8 mouse cellular contexts compared by ENCODE assay signal in the genomic region with DNA sequence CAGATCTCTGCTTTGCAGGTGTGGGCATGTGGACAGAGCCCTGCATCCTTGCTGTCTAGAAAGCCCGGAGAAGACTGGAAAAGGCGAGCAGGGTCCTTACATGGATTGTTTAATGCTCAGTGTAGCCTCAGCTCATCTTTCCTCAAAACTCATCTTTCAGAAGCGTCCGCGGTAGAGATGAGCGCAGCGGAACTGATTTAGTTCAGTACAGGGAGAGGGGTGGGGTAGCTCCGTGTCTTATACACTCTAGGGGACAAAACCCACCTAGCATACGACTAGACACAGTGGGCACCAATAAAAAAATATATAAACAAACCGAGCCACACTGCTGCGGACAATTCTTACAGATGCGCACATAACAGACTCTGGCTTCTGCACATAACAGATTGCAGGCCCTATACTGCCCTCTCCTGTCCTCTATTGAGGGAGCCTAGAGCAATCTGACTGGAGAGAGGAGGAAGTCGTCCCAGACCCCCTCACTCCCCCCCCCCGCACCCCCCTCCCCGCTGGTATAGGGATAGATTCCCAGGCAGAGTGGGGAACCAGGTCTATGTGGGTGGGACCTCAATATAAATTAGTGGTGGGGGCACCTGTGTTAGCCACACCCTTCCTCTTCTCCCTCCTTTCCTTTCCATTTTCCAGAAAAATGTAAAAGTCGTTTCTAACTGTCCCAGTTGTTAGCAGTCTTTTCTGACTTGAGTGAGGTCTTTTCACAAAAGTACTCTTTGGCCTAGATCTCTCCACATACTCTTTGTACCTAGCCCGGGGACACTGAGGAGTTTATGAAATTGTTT. TPM values are rescaled to one million over a fixed set of nuclear protein-coding genes. Genes with fewer than 3 reads are reported as not detected.
DNase-seq lines count a peak whose midpoint lies in the region; ATAC-seq and TF ChIP-seq lines count a peak whose summit lies in the region.

No protein-coding gene starts in this region.

- H3K4me2 ChIP-seq in heart, embryonic 14.5 days (ENCODE audit: low read length) = peak overlapping the region; percentile 69
- peak overlapping the region; percentile 70 for H3K4me2 ChIP-seq in limb, embryonic 15.5 days
- peak overlapping the region; percentile 29; the same call in 1 of the 2 replicates for H3K4me2 ChIP-seq in neural tube, embryonic 11.5 days (ENCODE audit: low read depth)

- no peak for ATAC-seq in heart, embryonic 14.5 days (ENCODE audit: insufficient number of reproducible peaks, insufficient read depth, low FRiP score, low read depth)
- ATAC-seq in limb, embryonic 15.5 days (ENCODE audit: insufficient number of reproducible peaks, low FRiP score, low TSS enrichment, low read depth) = no peak
- ATAC-seq in neural tube, embryonic 11.5 days (ENCODE audit: insufficient read depth, low FRiP score, low TSS enrichment) = no peak

- TF ChIP-seq POLR2A in cerebellum, adult 2 months (IDR thresholded peaks at IDR 0.05; ENCODE audit: borderline replicate concordance, insufficient read depth, low read length) = no peak
- no peak for TF ChIP-seq POLR2A in brain, embryonic 14.5 days (IDR thresholded peaks at IDR 0.05; ENCODE audit: borderline replicate concordance, extremely low read depth, insufficient read depth, insufficient read length, poor library complexity, severe bottlenecking)

- peak overlapping the region; percentile 64; the same call in 1 of the 2 replicates for H3K9ac ChIP-seq in heart, embryonic 14.5 days (ENCODE audit: low read length)
- H3K9ac ChIP-seq in limb, embryonic 15.5 days = no peak overlapping the region
- no peak overlapping the region for H3K9ac ChIP-seq in neural tube, embryonic 11.5 days (ENCODE audit: low read length)

- WGBS in cerebellum, adult 2 months = 32% methylated on average over 17 of the region's 17 CpGs
- WGBS in heart, embryonic 14.5 days = 8% methylated on average over 17 of the region's 17 CpGs
- WGBS in limb, embryonic 15.5 days = 7% methylated on average over 17 of the region's 17 CpGs
- 5% methylated on average over 17 of the region's 17 CpGs for WGBS in neural tube, embryonic 11.5 days

- H3K36me3 ChIP-seq in heart, embryonic 14.5 days (ENCODE audit: control insufficient read depth, insufficient read depth, low read length) = no peaks in the 10 kb centered on the region
- no peaks in the 10 kb centered on the region for H3K36me3 ChIP-seq in limb, embryonic 15.5 days
- no peaks in the 10 kb centered on the region for H3K36me3 ChIP-seq in neural tube, embryonic 11.5 days (ENCODE audit: control insufficient read depth, insufficient read depth, low read length)

- peak overlapping the region; percentile 48 for H3K4me3 ChIP-seq in cerebellum, adult 2 months (replicated peaks; ENCODE audit: insufficient read depth, low read depth, low read length)
- peak overlapping the region; percentile 36 to 41 for H3K4me3 ChIP-seq in heart, embryonic 14.5 days (ENCODE audit: control insufficient read depth in 1 of 2, insufficient read depth in 1 of 2, low read depth in 1 of 2, low read length in 2 of 2)
- peak overlapping the region; percentile 35 for H3K4me3 ChIP-seq in limb, embryonic 15.5 days
- no peak overlapping the region; the same call in 1 of the 2 replicates for H3K4me3 ChIP-seq in neural tube, embryonic 11.5 days (ENCODE audit: low read depth, low read length)

- DNase-seq in cerebellum, adult 2 months = peak; percentile 37 to 44
- no peak for DNase-seq in cerebellum, adult 11 months
- peak; percentile 64 for DNase-seq in brain, embryonic 14.5 days (ENCODE audit: low read depth)
- no peak for DNase-seq in neural tube, embryonic 11.5 days (ENCODE audit: low spot score)
- no peak for DNase-seq in right cerebral cortex, postnatal 4 days
- no peak for DNase-seq in urinary bladder, postnatal 25 days (ENCODE audit: low spot score)

- H3K4me1 ChIP-seq in cerebellum, adult 2 months (ENCODE audit: control insufficient read depth, insufficient read depth, low read length) = peaks cover 12% of the 10 kb centered on the region; the same call in 1 of the 2 replicates
- peaks cover 27 to 54% of the 10 kb centered on the region in 2 experiments for H3K4me1 ChIP-seq in heart, embryonic 14.5 days (ENCODE audit: control insufficient read depth in 2 of 2, insufficient read depth in 2 of 2, low read length in 2 of 2)
- H3K4me1 ChIP-seq in limb, embryonic 15.5 days = peaks cover 64% of the 10 kb centered on the region
- H3K4me1 ChIP-seq in neural tube, embryonic 11.5 days (ENCODE audit: control insufficient read depth, insufficient read depth, low read length) = peaks cover 27% of the 10 kb centered on the region

- peak; percentile 35; the same call in 1 of the 2 replicates for TF ChIP-seq CTCF in cerebellum, adult 2 months (IDR thresholded peaks at IDR 0.05; ENCODE audit: borderline replicate concordance, insufficient read depth, low read depth, low read length)
- TF ChIP-seq CTCF in brain, embryonic 14.5 days (IDR thresholded peaks at IDR 0.05; ENCODE audit: borderline replicate concordance, extremely low read depth, insufficient read depth, insufficient read length) = peak; percentile 49; the same call in 1 of the 2 replicates

- H3K9me3 ChIP-seq in heart, embryonic 14.5 days (ENCODE audit: control insufficient read depth, low read length) = no peaks in the 10 kb centered on the region
- no peaks in the 10 kb centered on the region for H3K9me3 ChIP-seq in limb, embryonic 15.5 days
- H3K9me3 ChIP-seq in neural tube, embryonic 11.5 days (ENCODE audit: control insufficient read depth, low read length) = no peaks in the 10 kb centered on the region

- peak overlapping the region; percentile 81; the same call in 1 of the 2 replicates for H3K27ac ChIP-seq in cerebellum, adult 2 months (ENCODE audit: insufficient read depth, low read length)
- H3K27ac ChIP-seq in heart, embryonic 14.5 days (replicated peaks in 1 of 2; ENCODE audit: control insufficient read depth in 1 of 2, insufficient read depth in 1 of 2, low read depth in 2 of 2, low read length in 2 of 2) = peak overlapping the region; percentile 45 to 51; a peak in 3 of 4 replicates
- peak overlapping the region; percentile 80 for H3K27ac ChIP-seq in limb, embryonic 15.5 days
- no peak overlapping the region for H3K27ac ChIP-seq in neural tube, embryonic 11.5 days (ENCODE audit: low read depth, low read length)

- no peaks in the 10 kb centered on the region for H3K27me3 ChIP-seq in cerebellum, adult 2 months (ENCODE audit: control insufficient read depth, insufficient read depth, low read length)
- peaks cover 65% of the 10 kb centered on the region for H3K27me3 ChIP-seq in heart, embryonic 14.5 days (ENCODE audit: control insufficient read depth, insufficient read depth, low read length)
- peaks cover 76% of the 10 kb centered on the region for H3K27me3 ChIP-seq in limb, embryonic 15.5 days
- H3K27me3 ChIP-seq in neural tube, embryonic 11.5 days (ENCODE audit: control insufficient read depth, insufficient read depth, low read length) = peaks cover 71% of the 10 kb centered on the region

RNA-seq across cellular contexts. Expression of a gene that starts 4.1 kb away (rescaled TPM):
- 13.4 and 15.0 TPM in 2 replicates for polyA plus RNA-seq in cerebellum, adult 2 months (2012; rRNA removed)
- polyA plus RNA-seq in brain, embryonic 14.5 days (2012; rRNA removed) = 1.5 and 3.0 TPM in 2 replicates
- 8.0 and 11.5 TPM in 2 replicates for polyA plus RNA-seq in heart, embryonic 14.5 days (2014; fragmentation: Nextera tagmentation; extraction: Ambion mirVana)
- 38.5 and 60.8 TPM in 2 replicates for polyA plus RNA-seq in limb, embryonic 15.5 days (2015; fragmentation: Nextera tagmentation; extraction: Ambion mirVana)
- 0.50 and 0.87 TPM in 2 replicates for polyA plus RNA-seq in neural tube, embryonic 11.5 days (2014; fragmentation: Nextera tagmentation; extraction: Ambion mirVana)

RNA-seq across cellular contexts. Expression of a gene that starts 31.9 kb away (rescaled TPM):
- polyA plus RNA-seq in cerebellum, adult 2 months (2012; rRNA removed) = 90.5 and 91.6 TPM in 2 replicates
- polyA plus RNA-seq in brain, embryonic 14.5 days (2012; rRNA removed) = 83.3 and 93.1 TPM in 2 replicates
- polyA plus RNA-seq in heart, embryonic 14.5 days (2014; fragmentation: Nextera tagmentation; extraction: Ambion mirVana) = 17.6 and 18.2 TPM in 2 replicates
- 33.8 and 36.9 TPM in 2 replicates for polyA plus RNA-seq in limb, embryonic 15.5 days (2015; fragmentation: Nextera tagmentation; extraction: Ambion mirVana)
- 23.3 and 24.0 TPM in 2 replicates for polyA plus RNA-seq in neural tube, embryonic 11.5 days (2014; fragmentation: Nextera tagmentation; extraction: Ambion mirVana)

RNA-seq across cellular contexts. Expression of a gene that starts 33.7 kb away (rescaled TPM):
- 7.6 and 9.1 TPM in 2 replicates for polyA plus RNA-seq in cerebellum, adult 2 months (2012; rRNA removed)
- 8.8 and 9.8 TPM in 2 replicates for polyA plus RNA-seq in brain, embryonic 14.5 days (2012; rRNA removed)
- polyA plus RNA-seq in heart, embryonic 14.5 days (2014; fragmentation: Nextera tagmentation; extraction: Ambion mirVana) = 0.11 and 0.19 TPM in 2 replicates
- 0.16 and 0.37 TPM in 2 replicates for polyA plus RNA-seq in limb, embryonic 15.5 days (2015; fragmentation: Nextera tagmentation; extraction: Ambion mirVana)
- 0.57 and 0.81 TPM in 2 replicates for polyA plus RNA-seq in neural tube, embryonic 11.5 days (2014; fragmentation: Nextera tagmentation; extraction: Ambion mirVana)

Comparison
In these comparisons a context has a peak if more than half of its experiments do, and no peak if none do; other contexts are left out.
1. DNase-seq: peak in cerebellum, adult 2 months (2 of 2) and brain, embryonic 14.5 days (single experiment); none in cerebellum, adult 11 months (single experiment), neural tube, embryonic 11.5 days (single experiment), right cerebral cortex, postnatal 4 days (single experiment) and urinary bladder, postnatal 25 days (single experiment).
2. Peak in every context shown above with its lines, with median percentiles within 50 percentile points of each other: H3K4me2 ChIP-seq.